Mouse (Mus musculus) lung, adult 2 months (tissue): ENCODE results near the gene Syndig1. TPM values are rescaled to one million over a fixed set of nuclear protein-coding genes. Genes with fewer than 3 reads are reported as not detected.

Experiments used
- DNase-seq: peaks from one replicate; pipeline ENCODE4 v3.0.0; 2022
- H3K4me1 ChIP-seq: fragments of 200-500 bp; 2 replicates; pipeline ENCODE4 v1.6.1; 2011; ENCODE audit warnings: low read length; ENCODE audit not compliant: control insufficient read depth, insufficient read depth
- H3K4me3 ChIP-seq: fragments of 200-500 bp; replicated peaks from 2 replicates; pipeline ENCODE3; 2011; ENCODE audit warnings: low read depth, mild to moderate bottlenecking, control low read depth, low read length; ENCODE audit errors: extremely low read depth
- CTCF ChIP-seq: fragments of 200-500 bp; IDR thresholded peaks from 2 replicates; pipeline ENCODE4 v1.5.1; 2011; ENCODE audit warnings: mild to moderate bottlenecking, low read length, control low read depth; ENCODE audit not compliant: insufficient read depth
- POLR2A ChIP-seq: fragments of 200-500 bp; IDR thresholded peaks from 2 replicates; pipeline ENCODE4 v1.6.1; 2011; ENCODE audit warnings: low read depth, mild to moderate bottlenecking, control low read depth, low read length, borderline replicate concordance; ENCODE audit errors: extremely low read depth
- WGBS: fragments of 180-500 bp; shearing (Covaris S2); methylation state at CpG from one replicate; pipeline ENCODE4 v1.1.7; 2018; 5-methylcytosine and 5-hydroxymethylcytosine counted together
- polyA plus RNA-seq: library from polyadenylated mRNA; depleted of rRNA; stranded (reverse); fragments of >200 nt; gene quantifications from 2 replicates; pipeline ENCODE4 v1.2.3, GENCODE M21; 2012

Syndig1 gene
- polyA plus RNA-seq, 1 experiment: 0.15 TPM

GRCm38 (mm10) chr2:149917162-149917561 lies 88.2 kb downstream of the Syndig1 start:
- no peak for DNase-seq
- Histone ChIP-seq H3K4me1 (no peaks in the 10 kb centered on the region), H3K4me3 (no peak overlapping the region)
- WGBS: 82% methylated on average over 3 of the region's 3 CpGs
- TF ChIP-seq POLR2A (no peak), CTCF (no peak)

GRCm38 (mm10) chr2:149923561-149923960 lies 94.5 kb downstream of the Syndig1 start:
- DNase-seq: no peak
- Histone ChIP-seq H3K4me1 (no peaks in the 10 kb centered on the region), H3K4me3 (no peak overlapping the region)
- TF ChIP-seq POLR2A (no peak), CTCF (no peak)
- WGBS: 42% methylated on average over 2 of the region's 2 CpGs

- TF ChIP-seq CTCF (no peak), POLR2A (no peak)
Measured at GRCm38 (mm10) chr2:149925911-149926310, 96.9 kb downstream of the Syndig1 start.

GRCm38 (mm10) chr2:149927001-149927400 lies 98.0 kb downstream of the Syndig1 start:
- Histone ChIP-seq H3K4me1 (no peaks in the 10 kb centered on the region), H3K4me3 (no peak overlapping the region)
- TF ChIP-seq POLR2A (no peak), CTCF (no peak)
- no peak for DNase-seq

More at GRCm38 (mm10) chr2:149925911-149926310, 96.9 kb downstream of the Syndig1 start:
- WGBS: 87% methylated on average over 2 of the region's 2 CpGs
- Histone ChIP-seq H3K4me1 (no peaks in the 10 kb centered on the region), H3K4me3 (no peak overlapping the region)
- no peak for DNase-seq

- Histone ChIP-seq H3K4me1 (no peaks in the 10 kb centered on the region), H3K4me3 (no peak overlapping the region)
- no peak for DNase-seq
- WGBS: 78% methylated on average over 3 of the region's 3 CpGs
- no peak for TF ChIP-seq POLR2A
- no peak for TF ChIP-seq CTCF
Measured at GRCm38 (mm10) chr2:149927481-149927880, 98.5 kb downstream of the Syndig1 start.

- 65% methylated on average over 5 of the region's 5 CpGs for WGBS
Measured at GRCm38 (mm10) chr2:149929986-149930385, 101.0 kb downstream of the Syndig1 start.

GRCm38 (mm10) chr2:149931111-149931510 lies 102.1 kb downstream of the Syndig1 start:
- no peak for DNase-seq
- no peak for TF ChIP-seq CTCF
- no peak for TF ChIP-seq POLR2A
- H3K4me3 ChIP-seq: no peak overlapping the region
- H3K4me1 ChIP-seq: no peaks in the 10 kb centered on the region
- WGBS: 77% methylated on average over 2 of the region's 2 CpGs

More at GRCm38 (mm10) chr2:149929986-149930385, 101.0 kb downstream of the Syndig1 start:
- no peak for DNase-seq
- H3K4me3 ChIP-seq: no peak overlapping the region
- no peaks in the 10 kb centered on the region for H3K4me1 ChIP-seq
- TF ChIP-seq POLR2A (no peak), CTCF (no peak)

- Histone ChIP-seq H3K4me1 (no peaks in the 10 kb centered on the region), H3K4me3 (no peak overlapping the region)
- no peak for DNase-seq
- TF ChIP-seq CTCF (no peak), POLR2A (no peak)
Measured at GRCm38 (mm10) chr2:149932095-149932494, 103.1 kb downstream of the Syndig1 start.

- Histone ChIP-seq H3K4me1 (no peaks in the 10 kb centered on the region), H3K4me3 (no peak overlapping the region)
- WGBS: 26% methylated on average over 2 of the region's 2 CpGs
- no peak for DNase-seq
- no peak for TF ChIP-seq CTCF
- TF ChIP-seq POLR2A: no peak
Measured at GRCm38 (mm10) chr2:149933247-149933898, 104.4 kb downstream of the Syndig1 start.

GRCm38 (mm10) chr2:149934139-149934538 lies 105.1 kb downstream of the Syndig1 start:
- no peaks in the 10 kb centered on the region for H3K4me1 ChIP-seq
- H3K4me3 ChIP-seq: no peak overlapping the region
- 65% methylated on average over 4 of the region's 4 CpGs for WGBS
- TF ChIP-seq POLR2A (no peak), CTCF (no peak)
- no peak for DNase-seq
